Mouse (Mus musculus): ENCODE measurements at regions not wholly inside any gene's neighbourhood (a gene's known extent, or its start where the extent isn't known, plus 50 kb on each side); places are given as distances from the start of the nearest gene placed in this dataset.
"Not testable (repeated sequence)": the region's sequence is repeated elsewhere in the genome, so short reads cannot be mapped to it uniquely, and the experiment has no call there.

GRCm38 (mm10) chr12:113241373-113242193, 55.9 kb downstream of the Tmem121 start:
- no peak for DNase-seq

GRCm38 (mm10) chr12:113242194-113242510, 56.4 kb downstream of the Tmem121 start:
- DNase-seq, result no peak

GRCm38 (mm10) chr12:113244685-113245084, 59.0 kb downstream of the Tmem121 start:
- DNase-seq, result no peak

GRCm38 (mm10) chr12:113253446-113254424, 68.0 kb downstream of the Tmem121 start:
- DNase-seq, result not testable (repeated sequence)

GRCm38 (mm10) chr12:113255331-113255730, 69.6 kb downstream of the Tmem121 start:
- no peak for DNase-seq

GRCm38 (mm10) chr12:113256628-113257027, 70.9 kb downstream of the Tmem121 start:
- no peak for DNase-seq

- no peak for DNase-seq
These were observed 71.5 kb downstream of the Tmem121 start for GRCm38 (mm10) chr12:113257243-113257642.

- DNase-seq, result no peak
These were observed 73.7 kb downstream of the Tmem121 start for GRCm38 (mm10) chr12:113259476-113259875.

GRCm38 (mm10) chr12:113260304-113260703, 74.6 kb downstream of the Tmem121 start:
- DNase-seq, result no peak

GRCm38 (mm10) chr12:113275934-113276333, 90.2 kb downstream of the Tmem121 start:
- DNase-seq, result no peak

GRCm38 (mm10) chr12:113276355-113276942, 90.7 kb downstream of the Tmem121 start:
- DNase-seq, result no peak

- DNase-seq, result no peak
These were observed 92.0 kb downstream of the Tmem121 start for GRCm38 (mm10) chr12:113277741-113278140.

- DNase-seq, result peak; percentile 16
These were observed 106.5 kb downstream of the Tmem121 start for GRCm38 (mm10) chr12:113292029-113292809.

GRCm38 (mm10) chr12:113295924-113296323, 110.2 kb downstream of the Tmem121 start:
- DNase-seq, result no peak

GRCm38 (mm10) chr12:113305973-113306372, 120.2 kb downstream of the Tmem121 start:
- DNase-seq, result no peak

- no peak for DNase-seq
These were observed 127.6 kb downstream of the Tmem121 start for GRCm38 (mm10) chr12:113313319-113313718.

- no peak for DNase-seq
These were observed 128.9 kb downstream of the Tmem121 start for GRCm38 (mm10) chr12:113314624-113315023.

GRCm38 (mm10) chr12:113321086-113321485, 135.4 kb downstream of the Tmem121 start:
- no peak for DNase-seq

- DNase-seq, result peak; percentile 14
These were observed 136.4 kb downstream of the Tmem121 start for GRCm38 (mm10) chr12:113322173-113322572.

GRCm38 (mm10) chr12:113327851-113328250, 142.1 kb downstream of the Tmem121 start:
- DNase-seq, result no peak

- no peak for DNase-seq
These were observed 144.5 kb downstream of the Tmem121 start for GRCm38 (mm10) chr12:113330266-113330665.

GRCm38 (mm10) chr12:113332226-113332625, 146.5 kb downstream of the Tmem121 start:
- no peak for DNase-seq

Measured in right cerebral cortex, postnatal 25 days (tissue).